Mouse (Mus musculus): ENCODE results near the gene Gm28919. TPM values are rescaled to one million over a fixed set of nuclear protein-coding genes. Genes with fewer than 3 reads are reported as not detected.
"Not testable (repeated sequence)": the region's sequence is repeated elsewhere in the genome, so short reads cannot be mapped to it uniquely, and the experiment has no call there.

Gene Gm28919
- polyA plus RNA-seq (2016; fragmentation: Nextera tagmentation; extraction: Ambion mirVana) = not detected in 2 replicates

DNA sequence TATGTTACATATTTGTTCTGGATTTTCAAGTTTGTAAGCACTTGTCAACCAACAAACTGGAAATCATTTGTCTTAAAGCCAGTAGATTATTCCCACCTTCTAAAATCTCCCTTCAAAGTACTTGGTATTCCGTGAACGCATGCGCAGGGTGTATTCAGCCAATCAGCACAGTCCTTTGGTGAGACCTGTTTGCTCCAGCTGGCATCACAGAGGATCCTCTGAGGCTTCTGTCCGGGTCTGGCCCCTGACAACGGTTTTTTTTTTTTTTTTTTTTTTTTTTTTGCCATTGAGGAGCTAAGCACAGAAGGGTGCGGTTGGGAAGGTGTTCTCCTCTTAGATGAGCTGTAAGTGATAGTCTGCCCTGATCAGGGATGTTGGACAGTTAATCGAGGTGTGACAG is at the start of gene Gm28919:
TSS of gene Gm28919 (plus strand) at position 301 of the 400 bp plus-strand sequence.
- not testable (repeated sequence) for H3K9ac ChIP-seq (replicated peaks); H3K27ac ChIP-seq; ATAC-seq (ENCODE audit: insufficient number of reproducible peaks, insufficient read depth, low FRiP score, low TSS enrichment, low read depth); H3K4me2 ChIP-seq; H3K36me3 ChIP-seq; H3K4me1 ChIP-seq (replicated peaks); H3K27me3 ChIP-seq; H3K9me3 ChIP-seq; H3K4me3 ChIP-seq (replicated peaks)
- no CpG with 5 or more reads among the region's 7 CpGs for WGBS

Other genes starting within 250 kb of the Gm28919 start
- gene Gm21719, start 99.3 kb downstream of the Gm28919 start, polyA plus RNA-seq (2016; fragmentation: Nextera tagmentation; extraction: Ambion mirVana) = not detected in 2 replicates

Data from limb, embryonic 12.5 days (tissue).